Mouse (Mus musculus) lung, adult 2 months (tissue): ENCODE measurements around the gene Mpzl3.

Source experiments
- CTCF ChIP-seq: fragments of 200-500 bp; IDR thresholded peaks from 2 replicates; pipeline ENCODE4 v1.5.1; 2011; ENCODE audit warnings: mild to moderate bottlenecking, low read length, control low read depth; ENCODE audit not compliant: insufficient read depth
- POLR2A ChIP-seq: fragments of 200-500 bp; IDR thresholded peaks from 2 replicates; pipeline ENCODE4 v1.6.1; 2011; ENCODE audit warnings: low read depth, mild to moderate bottlenecking, control low read depth, low read length, borderline replicate concordance; ENCODE audit errors: extremely low read depth

- TF ChIP-seq CTCF (no peak), POLR2A (no peak)
These were observed 44.5 kb upstream of the Mpzl3 start for GRCm38 (mm10) chr9:45010461-45010860.
